Mouse (Mus musculus): ENCODE measurements around the gene Gda.

Gene Gda

GRCm38 (mm10) chr19:21441787-21442186, 31.5 kb downstream of the Gda start:
- DNase-seq (ENCODE audit: low spot score): no peak

- DNase-seq (ENCODE audit: low spot score): no peak
Measured at GRCm38 (mm10) chr19:21440841-21441240, 32.4 kb downstream of the Gda start.

GRCm38 (mm10) chr19:21439141-21439737, 34.0 kb downstream of the Gda start:
- no peak for DNase-seq (ENCODE audit: low spot score)

GRCm38 (mm10) chr19:21436566-21436965, 36.7 kb downstream of the Gda start:
- DNase-seq (ENCODE audit: low spot score): no peak

GRCm38 (mm10) chr19:21433348-21433747, 39.9 kb downstream of the Gda start:
- no peak for DNase-seq (ENCODE audit: low spot score)

- no peak for DNase-seq (ENCODE audit: low spot score)
Measured at GRCm38 (mm10) chr19:21432879-21433278, 40.4 kb downstream of the Gda start.

GRCm38 (mm10) chr19:21432286-21432685, 41.0 kb downstream of the Gda start:
- no peak for DNase-seq (ENCODE audit: low spot score)

GRCm38 (mm10) chr19:21425391-21425790, 47.9 kb downstream of the Gda start:
- DNase-seq (ENCODE audit: low spot score): no peak

GRCm38 (mm10) chr19:21423731-21424130, 49.5 kb downstream of the Gda start:
- no peak for DNase-seq (ENCODE audit: low spot score)

GRCm38 (mm10) chr19:21418418-21418817, 54.8 kb downstream of the Gda start:
- no peak for DNase-seq (ENCODE audit: low spot score)

GRCm38 (mm10) chr19:21415377-21415776, 57.9 kb downstream of the Gda start:
- no peak for DNase-seq (ENCODE audit: low spot score)

- no peak for DNase-seq (ENCODE audit: low spot score)
Measured at GRCm38 (mm10) chr19:21409178-21409577, 64.1 kb downstream of the Gda start.

- no peak for DNase-seq (ENCODE audit: low spot score)
Measured at GRCm38 (mm10) chr19:21407363-21407762, 65.9 kb downstream of the Gda start.

GRCm38 (mm10) chr19:21397994-21398393, 75.3 kb downstream of the Gda start:
- no peak for DNase-seq (ENCODE audit: low spot score)

GRCm38 (mm10) chr19:21396364-21396763, 76.9 kb downstream of the Gda start:
- no peak for DNase-seq (ENCODE audit: low spot score)

- no peak for DNase-seq (ENCODE audit: low spot score)
Measured at GRCm38 (mm10) chr19:21390904-21391303, 82.3 kb downstream of the Gda start.

GRCm38 (mm10) chr19:21386842-21387241, 86.4 kb downstream of the Gda start:
- DNase-seq (ENCODE audit: low spot score): no peak

- DNase-seq (ENCODE audit: low spot score): no peak
Measured at GRCm38 (mm10) chr19:21384231-21384630, 89.0 kb downstream of the Gda start.

GRCm38 (mm10) chr19:21383491-21384226, 89.6 kb downstream of the Gda start:
- no peak for DNase-seq (ENCODE audit: low spot score)

GRCm38 (mm10) chr19:21381696-21382095, 91.5 kb downstream of the Gda start:
- DNase-seq (ENCODE audit: low spot score): no peak

- no peak for DNase-seq (ENCODE audit: low spot score)
Measured at GRCm38 (mm10) chr19:21379195-21379594, 94.0 kb downstream of the Gda start.

GRCm38 (mm10) chr19:21376445-21377218, 96.6 kb downstream of the Gda start:
- DNase-seq (ENCODE audit: low spot score): no peak

Measured in embryo, embryonic 10.5 days (tissue).